Mouse (Mus musculus): ENCODE data around the gene Mettl27. TPM values are rescaled to one million over a fixed set of nuclear protein-coding genes. Genes with fewer than 3 reads are reported as not detected.
A peak's percentile ranks its signal among the peaks of the same experiment; 100 is the strongest.
"Not testable (repeated sequence)": the region's sequence is repeated elsewhere in the genome, so short reads cannot be mapped to it uniquely, and the experiment has no call there.

Mettl27 gene
- polyA plus RNA-seq, 1 experiment from 2014 or later: 11.1 TPM

GRCm38 (mm10) chr5:134919097-134919496, 13.1 kb upstream of the Mettl27 start:
- Histone ChIP-seq H3K27ac (ENCODE audit: poor library complexity, severe bottlenecking) (no peak overlapping the region), H3K27me3 (replicated peaks) (no peaks in the 10 kb centered on the region; the same call in 1 of the 2 replicates), H3K4me3 (no peak overlapping the region), H3K4me1 (replicated peaks) (no peaks in the 10 kb centered on the region), H3K36me3 (no peaks in the 10 kb centered on the region), H3K9ac (no peak overlapping the region), H3K4me2 (no peak overlapping the region), H3K9me3 (replicated peaks) (0 out of 2 replicates have a peak, but pooled peaks cover 4% of the 10 kb centered on the region)
- ATAC-seq (ENCODE audit: insufficient number of reproducible peaks, low FRiP score): peak; percentile 46
- WGBS: 31% methylated on average over 3 of the region's 3 CpGs

- H3K9ac ChIP-seq: no peak overlapping the region
- no peaks in the 10 kb centered on the region for H3K36me3 ChIP-seq
- no peaks in the 10 kb centered on the region for H3K27me3 ChIP-seq (replicated peaks)
- 0 out of 2 replicates have a peak, but pooled peaks cover 4% of the 10 kb centered on the region for H3K9me3 ChIP-seq (replicated peaks)
- no peak overlapping the region for H3K27ac ChIP-seq (ENCODE audit: poor library complexity, severe bottlenecking)
- no peaks in the 10 kb centered on the region for H3K4me1 ChIP-seq (replicated peaks)
- no peak overlapping the region for H3K4me3 ChIP-seq
- no peak for ATAC-seq (ENCODE audit: insufficient number of reproducible peaks, low FRiP score)
- WGBS: 71% methylated on average over 6 of the region's 6 CpGs
- H3K4me2 ChIP-seq: no peak overlapping the region
Observed at GRCm38 (mm10) chr5:134920106-134920687, 12.0 kb upstream of the Mettl27 start.

GRCm38 (mm10) chr5:134921106-134921505, 11.1 kb upstream of the Mettl27 start:
- H3K9me3 ChIP-seq (replicated peaks): 0 out of 2 replicates have a peak, but pooled peaks cover 4% of the 10 kb centered on the region
- H3K36me3 ChIP-seq: no peaks in the 10 kb centered on the region
- H3K9ac ChIP-seq: no peak overlapping the region
- no peak overlapping the region for H3K27ac ChIP-seq (ENCODE audit: poor library complexity, severe bottlenecking)
- H3K4me1 ChIP-seq (replicated peaks): no peaks in the 10 kb centered on the region
- H3K4me3 ChIP-seq: no peak overlapping the region
- H3K4me2 ChIP-seq: no peak overlapping the region
- no peak for ATAC-seq (ENCODE audit: insufficient number of reproducible peaks, low FRiP score)
- no peaks in the 10 kb centered on the region for H3K27me3 ChIP-seq (replicated peaks)
- 82% methylated on average over 8 of the region's 8 CpGs for WGBS

GRCm38 (mm10) chr5:134923141-134923540, 9.0 kb upstream of the Mettl27 start:
- Histone ChIP-seq H3K4me3 (no peak overlapping the region), H3K4me2 (no peak overlapping the region), H3K27me3 (replicated peaks) (no peaks in the 10 kb centered on the region), H3K4me1 (replicated peaks) (no peaks in the 10 kb centered on the region), H3K36me3 (no peaks in the 10 kb centered on the region), H3K27ac (ENCODE audit: poor library complexity, severe bottlenecking) (no peak overlapping the region), H3K9ac (no peak overlapping the region), H3K9me3 (replicated peaks) (no peaks in the 10 kb centered on the region)
- 69% methylated on average over 6 of the region's 6 CpGs for WGBS
- no peak for ATAC-seq (ENCODE audit: insufficient number of reproducible peaks, low FRiP score)

GRCm38 (mm10) chr5:134926726-134927125, 5.4 kb upstream of the Mettl27 start:
- Histone ChIP-seq H3K27ac (ENCODE audit: poor library complexity, severe bottlenecking) (no peak overlapping the region), H3K4me2 (no peak overlapping the region), H3K9me3 (replicated peaks) (no peaks in the 10 kb centered on the region), H3K27me3 (replicated peaks) (0 out of 2 replicates have a peak, but pooled peaks cover 5% of the 10 kb centered on the region), H3K4me3 (no peak overlapping the region), H3K4me1 (replicated peaks) (no peaks in the 10 kb centered on the region), H3K9ac (no peak overlapping the region), H3K36me3 (no peaks in the 10 kb centered on the region)
- 78% methylated on average over 4 of the region's 4 CpGs for WGBS
- no peak for ATAC-seq (ENCODE audit: insufficient number of reproducible peaks, low FRiP score)

- Histone ChIP-seq H3K9me3 (replicated peaks) (no peaks in the 10 kb centered on the region), H3K9ac (no peak overlapping the region), H3K27me3 (replicated peaks) (0 out of 2 replicates have a peak, but pooled peaks cover 5% of the 10 kb centered on the region), H3K27ac (ENCODE audit: poor library complexity, severe bottlenecking) (no peak overlapping the region), H3K36me3 (peaks cover 4% of the 10 kb centered on the region; the same call in 1 of the 2 replicates), H3K4me2 (no peak overlapping the region), H3K4me1 (replicated peaks) (peaks cover 7% of the 10 kb centered on the region; the same call in 1 of the 2 replicates), H3K4me3 (no peak overlapping the region)
- 83% methylated on average over 2 of the region's 2 CpGs for whole genome bisulfite sequencing
- no peak for ATAC-seq (ENCODE audit: insufficient number of reproducible peaks, low FRiP score)
Observed at GRCm38 (mm10) chr5:134929988-134930387, 2.2 kb upstream of the Mettl27 start.

- peaks cover 7% of the 10 kb centered on the region; the same call in 1 of the 2 replicates for H3K4me1 ChIP-seq (replicated peaks)
- H3K9me3 ChIP-seq (replicated peaks): no peaks in the 10 kb centered on the region
- H3K27ac ChIP-seq (ENCODE audit: poor library complexity, severe bottlenecking): 0 out of 2 replicates have a peak overlapping the region, but pooled peaks have one; percentile 62
- peak overlapping the region; percentile 92 for H3K4me2 ChIP-seq
- H3K36me3 ChIP-seq: peaks cover 10% of the 10 kb centered on the region; the same call in 1 of the 2 replicates
- H3K4me3 ChIP-seq: peak overlapping the region; percentile 78
- 36% methylated on average over 9 of the region's 9 CpGs for WGBS
- H3K9ac ChIP-seq: peak overlapping the region; percentile 84
- peak; percentile 34; the same call in 1 of the 2 replicates for ATAC-seq (ENCODE audit: insufficient number of reproducible peaks, low FRiP score)
- 0 out of 2 replicates have a peak, but pooled peaks cover 5% of the 10 kb centered on the region for H3K27me3 ChIP-seq (replicated peaks)
Observed at GRCm38 (mm10) chr5:134932903-134933276, 722 bp downstream of the Mettl27 start.

GRCm38 (mm10) chr5:134933281-134933680, 1.1 kb downstream of the Mettl27 start:
- 85% methylated on average over 8 of the region's 8 CpGs for WGBS
- ATAC-seq (ENCODE audit: insufficient number of reproducible peaks, low FRiP score): no peak
- no peak overlapping the region for H3K4me3 ChIP-seq
- H3K9ac ChIP-seq: no peak overlapping the region
- no peak overlapping the region for H3K27ac ChIP-seq (ENCODE audit: poor library complexity, severe bottlenecking)
- no peaks in the 10 kb centered on the region for H3K9me3 ChIP-seq (replicated peaks)
- H3K36me3 ChIP-seq: peaks cover 10% of the 10 kb centered on the region; the same call in 1 of the 2 replicates
- H3K4me2 ChIP-seq: no peak overlapping the region
- H3K4me1 ChIP-seq (replicated peaks): peaks cover 7% of the 10 kb centered on the region; the same call in 1 of the 2 replicates
- H3K27me3 ChIP-seq (replicated peaks): 0 out of 2 replicates have a peak, but pooled peaks cover 5% of the 10 kb centered on the region

GRCm38 (mm10) chr5:134933686-134934085, 1.5 kb downstream of the Mettl27 start:
- not testable (repeated sequence) for H3K27me3 ChIP-seq (replicated peaks); H3K27ac ChIP-seq (ENCODE audit: poor library complexity, severe bottlenecking); H3K4me3 ChIP-seq; H3K4me1 ChIP-seq (replicated peaks); H3K9me3 ChIP-seq (replicated peaks); ATAC-seq (ENCODE audit: insufficient number of reproducible peaks, low FRiP score); H3K36me3 ChIP-seq; H3K9ac ChIP-seq; H3K4me2 ChIP-seq
- 85% methylated on average over 5 of the region's 5 CpGs for WGBS

GRCm38 (mm10) chr5:134934666-134935065, 2.5 kb downstream of the Mettl27 start:
- Histone ChIP-seq H3K9ac (no peak overlapping the region), H3K36me3 (peaks cover 10% of the 10 kb centered on the region; the same call in 1 of the 2 replicates), H3K27ac (ENCODE audit: poor library complexity, severe bottlenecking) (no peak overlapping the region), H3K9me3 (replicated peaks) (no peaks in the 10 kb centered on the region), H3K4me3 (no peak overlapping the region), H3K4me2 (no peak overlapping the region), H3K4me1 (replicated peaks) (peaks cover 7% of the 10 kb centered on the region; the same call in 1 of the 2 replicates), H3K27me3 (replicated peaks) (no peaks in the 10 kb centered on the region)
- ATAC-seq (ENCODE audit: insufficient number of reproducible peaks, low FRiP score): no peak
- WGBS: 87% methylated on average over 3 of the region's 3 CpGs

- H3K4me1 ChIP-seq (replicated peaks): peaks cover 7% of the 10 kb centered on the region; the same call in 1 of the 2 replicates
- no peak overlapping the region for H3K27ac ChIP-seq (ENCODE audit: poor library complexity, severe bottlenecking)
- no peaks in the 10 kb centered on the region for H3K9me3 ChIP-seq (replicated peaks)
- no peak overlapping the region for H3K4me2 ChIP-seq
- 83% methylated on average over 6 of the region's 6 CpGs for WGBS
- H3K27me3 ChIP-seq (replicated peaks): no peaks in the 10 kb centered on the region
- no peak overlapping the region for H3K4me3 ChIP-seq
- no peak overlapping the region for H3K9ac ChIP-seq
- no peak for ATAC-seq (ENCODE audit: insufficient number of reproducible peaks, low FRiP score)
- H3K36me3 ChIP-seq: peaks cover 10% of the 10 kb centered on the region; the same call in 1 of the 2 replicates
Observed at GRCm38 (mm10) chr5:134936051-134936450, 3.9 kb downstream of the Mettl27 start.

All from heart, embryonic 12.5 days (tissue).